Mouse (Mus musculus) kidney, adult 2 months (tissue): ENCODE measurements at regions not wholly inside any gene's neighbourhood (a gene's known extent, or its start where the extent isn't known, plus 50 kb on each side); places are given as distances from the start of the nearest gene placed in this dataset.

ENCODE experiments used
- CTCF ChIP-seq: fragments of 200-500 bp; conservative IDR thresholded peaks from 2 replicates; pipeline ENCODE4 v1.5.1; 2011; ENCODE audit warnings: low read depth, mild to moderate bottlenecking, control low read depth, low read length, moderate library complexity, mixed read lengths; ENCODE audit not compliant: insufficient read depth, insufficient read length
- POLR2A ChIP-seq: fragments of 200-500 bp; IDR thresholded peaks from one replicate; pipeline ENCODE4 v1.6.1; 2011; ENCODE audit warnings: low read depth, low read length, control low read depth

GRCm38 (mm10) chr8:8489784-8490183, 171.3 kb downstream of the Efnb2 start:
- TF ChIP-seq CTCF (no peak), POLR2A (no peak)
